Mouse (Mus musculus): Measurements from ENCODE around the gene Gm7075.
"Not testable (repeated sequence)": the region's sequence is repeated elsewhere in the genome, so short reads cannot be mapped to it uniquely, and the experiment has no call there.

Gene Gm7075

DNA sequence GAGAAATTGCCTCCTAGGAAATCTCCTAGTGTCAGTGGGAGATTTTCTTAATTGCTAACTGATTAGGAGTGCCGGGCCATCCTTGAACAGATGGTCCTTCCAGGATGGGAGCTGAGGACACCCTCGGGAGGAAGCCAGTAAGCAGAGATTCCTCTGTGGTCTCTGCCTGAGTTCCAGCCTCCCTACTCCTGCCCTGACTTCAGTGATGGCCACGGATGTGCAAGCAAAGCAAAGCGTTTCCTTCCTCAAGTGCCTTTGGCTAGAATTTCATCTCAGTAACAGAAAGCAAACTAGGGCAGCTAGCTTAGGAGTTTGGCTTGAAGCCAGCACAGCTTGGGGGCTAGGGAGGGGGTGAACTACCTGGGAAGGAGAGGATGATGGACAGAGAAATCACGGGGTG lies 4.5 kb downstream of the Gm7075 start:
- no peak for DNase-seq (ENCODE audit: low spot score)

DNA sequence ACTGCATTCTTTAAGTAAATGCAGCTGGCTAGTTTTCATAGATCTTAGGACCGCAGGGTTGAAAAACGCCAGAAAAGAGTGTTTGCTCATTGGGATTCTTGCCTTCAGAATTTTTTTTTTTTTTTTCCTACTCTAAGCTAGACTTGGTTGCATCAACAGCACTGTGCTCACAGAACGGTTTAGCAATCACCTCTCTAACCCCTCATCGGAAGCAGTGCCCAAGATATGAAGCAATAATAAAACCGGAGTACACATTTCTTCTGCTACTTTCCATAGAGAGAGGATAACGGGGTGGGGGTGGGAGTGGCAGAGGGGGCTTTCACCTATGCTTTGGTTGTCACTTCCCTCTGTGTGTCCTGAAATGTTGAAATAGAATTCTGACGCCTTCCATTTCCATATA lies 5.7 kb downstream of the Gm7075 start:
- no peak for DNase-seq (ENCODE audit: low spot score)

DNA sequence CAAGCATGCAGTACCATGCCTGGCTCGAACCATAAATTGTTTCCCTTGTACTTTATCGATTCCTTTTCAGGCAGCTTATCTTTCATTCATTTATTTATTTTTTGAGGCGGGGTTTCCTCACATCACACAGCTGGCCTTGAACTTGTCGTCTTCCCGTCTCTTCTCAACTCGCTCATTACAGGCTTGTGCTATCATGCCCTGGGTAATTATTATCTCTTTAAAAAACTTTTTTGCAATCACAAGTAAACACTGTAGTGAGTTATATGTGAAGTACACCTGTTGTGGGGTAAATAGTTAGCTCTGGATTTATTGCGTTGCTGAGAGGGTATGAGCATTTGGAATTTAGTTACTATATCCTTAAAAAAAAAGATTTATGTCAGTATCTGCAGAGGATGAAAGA lies 6.3 kb downstream of the Gm7075 start:
- no peak for DNase-seq (ENCODE audit: low spot score)

DNA sequence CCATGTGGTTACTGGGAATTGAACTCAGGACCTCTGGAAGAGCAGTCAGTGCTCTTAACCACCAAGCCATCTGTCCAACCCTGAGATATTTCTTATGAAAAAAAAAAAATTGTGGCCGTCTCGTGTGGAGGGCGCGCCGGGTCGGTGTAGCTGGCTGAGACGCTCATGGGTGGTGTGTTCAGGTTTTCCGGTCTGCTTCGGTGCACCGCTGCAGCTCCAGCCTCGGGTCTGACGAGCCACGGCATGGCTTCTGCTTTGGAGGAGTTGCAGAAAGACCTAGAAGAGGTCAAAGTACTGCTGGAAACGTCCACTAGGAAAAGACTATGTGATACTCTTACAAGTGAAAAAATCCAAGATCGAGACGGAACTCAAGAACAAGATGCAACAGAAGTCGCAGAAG lies 8.8 kb downstream of the Gm7075 start:
- no peak for DNase-seq (ENCODE audit: low spot score)

DNA sequence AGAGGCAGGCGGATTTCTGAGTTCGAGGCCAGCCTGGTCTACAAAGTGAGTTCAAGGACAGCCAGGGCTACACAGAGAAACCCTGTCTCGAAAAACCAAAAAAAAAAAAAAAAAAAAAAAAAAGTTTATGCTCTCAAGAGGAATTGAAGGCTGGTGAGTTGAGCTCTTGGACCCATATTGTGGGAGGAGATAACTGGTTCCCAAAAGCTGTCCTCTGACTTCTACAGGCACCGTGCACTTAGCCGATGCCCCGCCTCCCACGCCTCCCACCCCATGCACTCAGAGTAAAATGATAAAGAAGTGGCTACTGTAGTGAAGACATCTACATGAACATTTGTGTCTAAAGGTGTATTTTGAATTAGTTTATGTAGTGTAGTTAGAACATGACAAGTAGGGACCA lies 9.9 kb downstream of the Gm7075 start:
- DNase-seq (ENCODE audit: low spot score): not testable (repeated sequence)

DNA sequence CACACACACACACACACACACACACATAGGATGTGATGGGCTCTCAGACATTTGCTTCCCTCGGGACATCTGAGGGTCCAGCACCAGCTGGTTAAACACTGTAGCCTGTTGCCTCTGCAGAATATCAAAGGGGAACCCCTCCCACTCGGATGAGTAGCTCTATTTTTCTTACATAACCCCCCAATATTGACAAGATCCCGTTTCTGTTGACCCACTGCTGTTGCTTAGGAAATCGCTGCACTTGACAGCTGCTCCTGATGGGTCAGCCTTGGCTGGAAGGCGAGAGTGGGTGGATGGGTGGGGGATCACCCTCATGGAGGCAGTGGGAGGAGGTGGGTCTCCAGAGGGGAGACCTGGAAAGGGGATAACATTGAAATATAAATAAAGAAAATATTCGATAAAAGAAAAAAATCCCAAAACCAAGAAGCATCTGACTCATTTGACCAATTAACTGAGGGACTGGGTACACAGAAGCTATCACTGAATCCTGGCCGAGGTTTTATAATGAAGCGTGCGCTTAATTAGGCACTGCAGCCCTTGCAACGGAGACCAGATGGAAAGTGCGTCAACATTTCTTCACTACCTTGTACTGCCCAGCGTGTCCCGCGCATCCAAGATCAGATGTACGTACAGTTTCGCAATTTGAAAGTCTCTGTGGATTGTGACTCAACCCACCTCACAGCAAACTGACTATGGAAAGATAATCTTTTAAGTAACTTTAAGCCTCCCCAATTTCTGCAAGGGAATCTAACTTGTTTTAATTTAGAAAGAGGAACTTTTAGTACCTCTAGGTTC lies 11.2 kb downstream of the Gm7075 start:
- DNase-seq (ENCODE audit: low spot score): no peak

DNA sequence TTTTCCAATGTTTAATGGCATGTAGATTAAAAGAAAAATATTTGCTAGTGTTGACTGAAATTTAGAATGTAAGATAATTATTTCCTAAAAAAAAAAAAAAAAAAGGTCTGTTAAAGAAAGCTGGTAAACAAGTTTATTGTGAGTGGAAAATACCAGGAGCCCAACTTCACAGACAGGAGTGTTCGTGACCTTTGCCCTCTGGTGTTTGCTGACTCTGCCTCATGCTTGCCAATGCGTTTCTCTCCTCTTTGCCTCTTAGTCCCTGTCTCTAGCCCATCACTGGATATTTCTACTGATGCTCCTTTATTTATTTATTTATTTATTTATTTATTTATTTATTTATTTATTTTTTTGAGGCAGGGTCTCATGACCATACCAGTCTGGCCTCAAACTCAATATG lies 18.0 kb downstream of the Gm7075 start:
- DNase-seq (ENCODE audit: low spot score): no peak

DNA sequence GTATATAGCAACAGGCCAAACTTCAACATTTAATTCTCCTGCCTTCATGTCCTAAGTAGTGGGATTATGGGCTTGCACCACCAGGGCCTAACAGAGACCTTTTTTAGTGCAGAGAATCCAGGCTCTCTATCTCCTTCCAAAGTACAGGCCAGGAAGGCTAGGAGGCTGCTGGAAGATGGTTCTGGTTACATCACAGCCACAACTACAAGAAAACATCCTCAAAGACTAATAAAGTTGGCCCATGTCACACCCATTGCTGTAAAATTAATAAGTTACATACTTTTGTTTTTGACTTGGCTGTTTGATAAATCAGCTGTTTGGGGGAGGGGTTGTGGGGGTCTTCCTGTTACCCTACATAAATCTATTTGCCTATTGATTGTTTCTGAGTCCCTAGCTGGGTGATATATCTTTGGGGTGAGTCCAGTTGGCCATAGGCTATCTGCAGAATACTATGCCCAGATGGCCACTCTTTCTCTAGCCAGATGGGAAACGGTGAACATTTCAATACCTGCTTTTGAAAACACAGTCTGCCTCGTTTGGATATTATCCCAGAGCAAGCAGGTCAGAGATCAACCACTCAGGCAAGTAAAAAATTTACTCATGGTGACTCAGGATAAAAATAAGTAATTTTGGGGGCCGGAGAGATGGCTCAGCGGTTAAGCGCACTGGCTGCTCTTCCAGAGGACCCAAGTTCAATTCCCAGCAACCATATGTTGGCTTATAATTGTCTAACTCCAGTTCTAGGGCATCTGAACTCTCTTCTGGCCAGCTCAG lies 18.7 kb downstream of the Gm7075 start:
- DNase-seq (ENCODE audit: low spot score): no peak

DNA sequence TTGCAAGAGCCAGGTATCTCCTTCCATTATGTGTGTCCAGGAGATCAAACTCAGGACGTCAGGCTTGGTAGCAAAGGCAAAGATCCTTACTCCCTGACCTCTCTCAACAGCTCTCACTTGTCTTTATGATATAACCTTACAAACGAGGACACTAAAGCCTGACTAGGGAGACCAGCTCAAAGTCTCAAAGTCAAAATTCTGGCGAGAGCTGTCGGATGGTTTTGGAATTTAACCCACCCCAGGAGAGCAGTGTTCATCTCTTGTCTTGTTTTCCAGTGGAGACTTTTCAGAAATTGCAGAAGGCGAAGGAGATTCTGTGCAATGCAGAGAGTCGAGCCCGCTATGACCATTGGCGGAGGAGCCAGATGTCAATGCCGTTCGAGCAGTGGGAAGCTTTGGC lies 24.6 kb downstream of the Gm7075 start:
- DNase-seq (ENCODE audit: low spot score): no peak

DNA sequence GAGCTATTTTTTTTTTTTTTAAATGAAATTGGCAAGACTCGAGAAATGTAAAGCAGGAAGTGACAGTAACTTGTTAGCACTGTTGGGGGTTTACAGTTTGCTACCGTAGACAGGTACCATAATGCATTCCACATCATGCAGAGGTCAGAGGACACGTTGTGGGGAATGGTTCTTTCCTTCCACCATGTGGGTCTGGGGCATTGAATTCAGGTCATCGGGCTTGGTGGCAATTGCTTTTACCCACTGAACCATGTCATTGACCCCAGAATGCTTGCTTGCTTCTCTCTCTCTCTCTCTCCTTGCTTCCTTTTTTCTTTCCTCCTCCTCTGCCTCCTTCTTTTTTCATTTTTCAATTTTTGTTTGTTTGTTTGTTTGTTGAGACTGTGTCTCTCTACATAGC lies 32.6 kb downstream of the Gm7075 start:
- no peak for DNase-seq (ENCODE audit: low spot score)

DNA sequence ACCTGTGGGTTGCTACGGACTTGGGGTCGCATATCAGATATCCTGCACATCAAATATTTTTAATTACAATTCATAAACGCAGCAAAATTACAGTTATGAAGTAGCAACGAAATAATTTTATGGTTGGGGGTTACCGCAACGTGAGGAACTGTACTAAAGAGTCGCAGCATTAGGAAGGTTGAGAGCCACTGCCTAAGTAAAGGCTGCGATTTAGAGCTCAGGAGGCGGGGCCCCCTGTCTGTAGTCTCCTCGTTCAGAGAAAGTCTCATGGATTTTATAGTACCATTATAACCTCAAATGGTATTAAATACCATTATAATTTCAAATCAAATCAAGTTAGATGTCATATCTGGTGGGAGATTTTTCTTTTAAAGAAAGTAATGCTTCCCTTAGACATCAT lies 34.6 kb downstream of the Gm7075 start:
- no peak for DNase-seq (ENCODE audit: low spot score)

DNA sequence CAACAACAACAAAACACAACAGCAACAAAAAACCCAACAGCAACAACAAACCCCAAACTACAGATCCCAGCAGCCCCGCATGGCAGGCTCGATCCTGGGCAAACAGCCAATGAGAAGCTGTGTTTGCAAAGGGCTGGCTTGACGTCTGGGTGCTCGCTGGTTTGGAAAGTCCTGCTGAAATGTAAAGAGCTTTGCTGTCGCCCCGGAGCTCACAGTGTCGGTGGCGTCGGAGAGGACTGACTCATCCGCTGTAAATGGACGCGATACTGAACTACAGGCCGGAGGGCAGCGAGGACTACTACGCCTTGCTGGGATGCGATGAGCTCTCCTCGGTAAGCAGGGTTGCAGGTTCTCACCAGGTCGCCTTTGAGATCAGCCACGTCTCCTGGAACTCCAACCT lies 35.1 kb downstream of the Gm7075 start:
- DNase-seq (ENCODE audit: low spot score): peak; percentile 35

DNA sequence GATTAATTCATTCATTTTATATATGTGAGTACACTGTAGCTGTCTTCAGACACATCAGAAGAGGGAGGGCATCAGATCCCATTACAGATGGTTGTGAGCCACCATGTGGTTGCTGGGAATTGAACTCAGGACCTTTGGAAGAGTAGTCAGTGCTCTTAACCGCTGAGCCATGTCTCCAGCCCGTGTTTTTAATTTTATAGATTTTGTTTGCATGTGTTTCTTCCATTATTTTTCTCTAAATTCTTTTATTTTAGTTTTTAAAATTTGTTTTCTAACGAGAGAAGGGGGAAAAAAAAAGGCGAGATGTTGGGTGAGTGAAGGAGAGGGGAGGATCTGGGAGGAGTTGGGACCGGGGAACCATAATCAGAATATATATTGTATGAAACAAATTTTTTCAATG lies 35.7 kb downstream of the Gm7075 start:
- not testable (repeated sequence) for DNase-seq (ENCODE audit: low spot score)

DNA sequence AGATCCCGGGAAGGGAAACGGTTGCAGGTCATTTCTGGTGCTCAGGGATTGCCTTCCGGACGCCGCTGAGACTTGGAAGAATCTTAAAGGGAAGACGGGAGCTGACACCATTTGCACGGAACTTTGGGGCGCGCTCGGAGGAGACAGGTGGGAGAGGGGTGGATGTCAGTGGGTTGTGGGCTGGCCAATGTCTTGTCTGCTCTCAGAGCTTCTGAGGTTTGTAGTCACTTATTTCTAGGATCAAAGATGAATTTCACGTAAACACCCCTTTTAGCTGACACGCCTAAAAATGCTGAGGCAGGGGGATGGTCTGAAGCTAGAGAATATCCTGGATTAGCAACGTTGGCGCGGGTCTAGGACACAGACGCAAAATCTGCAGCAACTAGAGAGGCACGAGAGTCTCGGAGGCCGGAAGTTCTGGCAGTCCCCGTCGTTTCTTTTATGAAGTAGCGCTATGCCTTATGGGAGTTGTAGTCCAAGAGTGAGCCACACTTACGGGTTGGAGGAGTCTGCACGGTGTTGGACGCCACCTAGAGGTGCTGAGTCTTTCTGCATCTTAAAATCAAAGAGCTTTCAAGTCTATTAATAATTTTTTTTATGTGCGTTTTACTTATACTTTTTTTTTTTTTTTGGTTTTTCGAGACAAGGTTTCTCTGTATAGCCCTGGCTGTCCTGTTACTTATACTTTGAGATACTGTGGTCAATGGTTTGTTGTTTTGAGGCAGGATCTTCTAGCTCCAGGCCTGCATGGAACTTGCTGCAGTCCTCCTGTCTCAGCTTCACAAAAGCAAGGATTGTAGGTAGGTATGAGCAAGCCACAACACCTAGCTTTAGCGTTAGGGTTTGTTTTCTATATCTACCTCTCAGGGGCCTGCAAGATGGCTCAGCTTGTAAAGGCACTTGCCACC lies 39.0 kb downstream of the Gm7075 start, which contains the start of gene Dnajc12:
TSS of gene Dnajc12 (plus strand) at position 72 of the 908 bp plus-strand sequence.
- DNase-seq (ENCODE audit: low spot score): peak; percentile 14

DNA sequence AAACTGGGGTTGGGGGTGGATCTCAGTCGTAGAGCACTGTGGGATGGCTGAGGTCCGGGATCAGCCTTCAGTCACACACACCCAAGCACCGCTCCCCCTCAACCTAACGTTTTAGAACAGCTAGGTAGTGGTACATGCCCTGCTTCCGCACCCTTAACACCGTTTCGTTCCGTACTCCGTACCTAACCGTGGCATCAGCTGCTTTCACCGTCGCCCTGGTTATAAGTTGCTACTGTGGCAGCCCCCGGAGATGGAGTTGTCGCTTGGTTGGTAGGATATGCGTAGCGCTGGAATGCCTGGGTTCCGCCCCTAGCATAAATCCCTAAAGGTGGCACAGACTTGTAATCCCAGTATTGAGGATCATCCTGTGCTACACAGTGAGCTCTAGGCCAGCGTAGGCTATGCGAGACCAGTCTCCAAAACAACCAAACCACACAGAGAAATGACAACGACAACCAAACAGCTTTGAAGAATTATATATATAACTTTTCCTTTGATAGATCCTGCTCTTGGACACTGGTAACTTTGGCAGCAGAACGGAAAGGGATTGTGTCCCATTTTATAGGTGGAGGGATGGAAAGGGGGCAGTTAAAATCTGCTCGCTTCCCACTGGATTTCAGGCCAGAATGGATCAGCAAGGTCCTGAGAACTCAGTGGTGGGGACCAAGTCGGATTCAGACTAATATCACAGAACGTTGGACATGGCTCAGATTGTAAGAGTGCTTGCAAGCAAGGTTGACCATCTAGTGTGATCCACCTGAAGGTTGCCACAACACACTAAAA lies 39.9 kb downstream of the Gm7075 start, which contains the start of gene Sirt1:
TSS of gene Sirt1 (minus strand) at position 207 of the 783 bp plus-strand sequence.
- no peak for DNase-seq (ENCODE audit: low spot score)

DNA sequence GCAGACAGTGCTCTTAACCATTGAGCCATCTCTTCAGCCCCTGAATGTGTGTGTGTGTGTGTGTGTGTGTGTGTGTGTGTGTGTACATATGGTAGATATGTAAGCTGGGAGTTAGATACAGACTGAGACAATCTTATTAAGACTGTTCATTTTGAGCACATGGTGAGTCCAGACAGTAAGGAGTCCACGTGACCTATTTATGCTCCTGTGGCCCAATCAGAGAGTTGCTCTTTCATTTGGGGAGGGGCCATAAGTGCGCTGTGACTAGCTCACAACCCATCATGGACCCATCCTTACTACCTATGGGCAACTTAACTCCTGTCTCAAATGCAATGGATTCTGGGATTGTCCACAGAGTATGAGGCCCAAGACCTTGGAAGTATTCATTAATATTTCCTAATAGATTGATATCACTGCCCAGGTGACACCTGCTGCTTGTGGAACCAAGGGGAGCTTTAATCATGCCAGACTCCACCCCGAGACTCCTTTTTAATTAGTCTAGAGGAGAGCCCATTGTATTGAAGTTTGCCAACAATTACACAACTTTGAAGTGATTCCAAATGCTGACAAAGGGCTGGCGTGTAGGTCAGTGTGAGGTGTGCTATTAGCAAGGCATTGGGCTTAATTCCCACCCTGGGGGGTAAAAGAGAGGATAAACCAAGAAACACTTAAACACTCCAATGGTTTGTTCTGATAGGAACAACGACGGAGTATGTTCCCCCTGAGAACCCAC lies 42.5 kb downstream of the Gm7075 start:
- DNase-seq (ENCODE audit: low spot score): no peak

DNA sequence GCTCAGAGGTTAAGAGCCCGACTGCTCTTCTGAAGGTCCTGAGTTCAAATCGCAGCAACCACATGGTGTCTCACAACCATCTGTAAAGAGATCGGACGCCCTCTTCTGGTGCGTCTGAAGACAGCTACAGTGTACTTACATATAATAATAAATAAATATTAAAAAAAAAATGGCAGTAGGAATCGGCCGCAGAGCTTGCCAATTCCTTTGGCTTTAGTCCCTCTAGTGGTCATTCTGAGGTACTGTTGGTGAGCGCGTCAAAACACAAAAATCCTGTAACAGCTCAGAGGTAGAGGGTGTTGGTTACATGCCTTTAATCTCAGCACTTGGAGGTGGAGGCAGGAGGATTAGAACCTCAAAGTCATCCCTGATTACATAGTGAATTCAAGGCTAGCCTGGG lies 44.1 kb downstream of the Gm7075 start:
- no peak for DNase-seq (ENCODE audit: low spot score)

DNA sequence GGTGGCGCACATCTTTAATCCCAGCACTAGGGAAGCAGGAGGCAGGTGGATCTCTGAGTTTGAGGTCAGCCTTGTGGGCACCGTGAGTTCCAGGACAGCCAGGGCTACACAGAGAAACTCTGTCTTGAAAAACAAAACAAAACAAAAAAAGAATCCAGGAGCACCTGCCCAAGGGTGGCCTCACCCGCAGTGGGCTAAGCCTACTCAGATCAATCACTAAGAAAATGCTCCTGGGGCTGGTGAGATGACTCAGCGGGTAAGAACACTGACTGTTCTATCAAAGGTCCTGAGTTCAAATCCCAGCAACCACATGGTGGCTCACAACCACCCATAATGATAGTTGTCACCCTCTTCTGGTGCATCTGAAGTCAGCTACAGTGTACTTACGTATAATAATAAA lies 45.3 kb downstream of the Gm7075 start:
- no peak for DNase-seq (ENCODE audit: low spot score)
